Mouse (Mus musculus) embryonic facial prominence, embryonic 12.5 days (tissue): Measurements from ENCODE around the gene Rrp7a. TPM values are rescaled to one million over a fixed set of nuclear protein-coding genes. Genes with fewer than 3 reads are reported as not detected.

Experiments used
- ATAC-seq: fragments of 200-750 bp; cut with Nextera tagmentation; 2 replicates; pipeline ENCODE4 v1.8.0; 2017; ENCODE audit not compliant: insufficient number of reproducible peaks, insufficient read depth, low FRiP score, low TSS enrichment
- H3K27ac ChIP-seq: fragments of 300-500 bp; sonication (generic); 2 replicates; pipeline ENCODE4 v1.5.1; 2016; ENCODE audit warnings: mild to moderate bottlenecking
- H3K27me3 ChIP-seq: fragments of 300-500 bp; sonication (generic); 2 replicates; pipeline ENCODE4 v1.6.1; 2016; ENCODE audit warnings: mild to moderate bottlenecking, moderate library complexity
- H3K36me3 ChIP-seq: fragments of 300-500 bp; sonication (generic); 2 replicates; pipeline ENCODE4 v1.6.1; 2016; ENCODE audit warnings: mild to moderate bottlenecking
- H3K4me1 ChIP-seq: fragments of 300-500 bp; sonication (generic); 2 replicates; pipeline ENCODE4 v1.6.1; 2016
- H3K4me2 ChIP-seq: fragments of 300-500 bp; sonication (generic); replicated peaks from 2 replicates; pipeline ENCODE4 v1.6.1; 2016; ENCODE audit warnings: mild to moderate bottlenecking, moderate library complexity
- H3K4me3 ChIP-seq: fragments of 300-500 bp; sonication (generic); 2 replicates; pipeline ENCODE4 v1.5.1; 2016; ENCODE audit warnings: mild to moderate bottlenecking
- H3K9ac ChIP-seq: fragments of 300-500 bp; sonication (generic); 2 replicates; pipeline ENCODE4 v1.6.1; 2016; ENCODE audit warnings: mild to moderate bottlenecking, moderate library complexity
- H3K9me3 ChIP-seq: fragments of 300-500 bp; sonication (generic); 2 replicates; pipeline ENCODE4 v1.6.1; 2016; ENCODE audit warnings: mild to moderate bottlenecking, moderate library complexity
- WGBS: fragments of 180-500 bp; shearing (Covaris S2); methylation state at CpG from one replicate; pipeline ENCODE4 v1.1.7; 2016; 5-methylcytosine and 5-hydroxymethylcytosine counted together
- polyA plus RNA-seq: library from polyadenylated mRNA; unstranded; fragments of >200 nt; fragmentation: Nextera tagmentation; extraction: Ambion mirVana; gene quantifications from 2 replicates; pipeline ENCODE4 v1.2.1, GENCODE M21; 2016

Gene Rrp7a
- polyA plus RNA-seq, 1 experiment from 2014 or later = 59.3 TPM

- 79% methylated on average over 6 of the region's 6 CpGs for WGBS
- H3K4me3 ChIP-seq = no peak overlapping the region
- no peaks in the 10 kb centered on the region for H3K27me3 ChIP-seq
Observed at GRCm38 (mm10) chr15:83106426-83106825, 16.2 kb downstream of the Rrp7a start.

GRCm38 (mm10) chr15:83103111-83103510 lies 19.5 kb downstream of the Rrp7a start:
- no peak overlapping the region for H3K4me3 ChIP-seq
- no peak for ATAC-seq
- peaks cover 21% of the 10 kb centered on the region for H3K4me1 ChIP-seq
- no peak overlapping the region for H3K27ac ChIP-seq
- WGBS = 48% methylated on average over 1 of the region's 1 CpGs
- no peak overlapping the region for H3K9ac ChIP-seq
- peaks cover 8% of the 10 kb centered on the region for H3K27me3 ChIP-seq
- no peaks in the 10 kb centered on the region for H3K36me3 ChIP-seq
- H3K4me2 ChIP-seq = no peak overlapping the region
- no peaks in the 10 kb centered on the region for H3K9me3 ChIP-seq

More at GRCm38 (mm10) chr15:83106426-83106825, 16.2 kb downstream of the Rrp7a start:
- Histone ChIP-seq H3K27ac (no peak overlapping the region), H3K4me1 (no peaks in the 10 kb centered on the region), H3K9ac (no peak overlapping the region), H3K36me3 (peaks cover 3% of the 10 kb centered on the region; the same call in 1 of the 2 replicates), H3K9me3 (no peaks in the 10 kb centered on the region), H3K4me2 (no peak overlapping the region)
- no peak for ATAC-seq

- Histone ChIP-seq H3K4me2 (peak overlapping the region; percentile 86), H3K9me3 (no peaks in the 10 kb centered on the region), H3K9ac (peak overlapping the region; percentile 70), H3K27ac (0 out of 2 replicates have a peak overlapping the region, but pooled peaks have one; percentile 30), H3K36me3 (no peaks in the 10 kb centered on the region), H3K27me3 (peaks cover 12% of the 10 kb centered on the region), H3K4me1 (peaks cover 21% of the 10 kb centered on the region), H3K4me3 (peak overlapping the region; percentile 52)
- WGBS = 3% methylated on average over 8 of the region's 8 CpGs
- no peak for ATAC-seq
Observed at GRCm38 (mm10) chr15:83100332-83100662, 22.3 kb downstream of the Rrp7a start.

GRCm38 (mm10) chr15:83099533-83100331 lies 22.9 kb downstream of the Rrp7a start:
- H3K9ac ChIP-seq = peak overlapping the region; percentile 70
- peaks cover 12% of the 10 kb centered on the region for H3K27me3 ChIP-seq
- 2% methylated on average over 31 of the region's 31 CpGs for WGBS
- peak overlapping the region; percentile 52 for H3K4me3 ChIP-seq
- peaks cover 21% of the 10 kb centered on the region for H3K4me1 ChIP-seq
- ATAC-seq = peak; percentile 77
- H3K9me3 ChIP-seq = no peaks in the 10 kb centered on the region
- 0 out of 2 replicates have a peak overlapping the region, but pooled peaks have one; percentile 36 for H3K27ac ChIP-seq
- H3K4me2 ChIP-seq = peak overlapping the region; percentile 86
- no peaks in the 10 kb centered on the region for H3K36me3 ChIP-seq

DNA sequence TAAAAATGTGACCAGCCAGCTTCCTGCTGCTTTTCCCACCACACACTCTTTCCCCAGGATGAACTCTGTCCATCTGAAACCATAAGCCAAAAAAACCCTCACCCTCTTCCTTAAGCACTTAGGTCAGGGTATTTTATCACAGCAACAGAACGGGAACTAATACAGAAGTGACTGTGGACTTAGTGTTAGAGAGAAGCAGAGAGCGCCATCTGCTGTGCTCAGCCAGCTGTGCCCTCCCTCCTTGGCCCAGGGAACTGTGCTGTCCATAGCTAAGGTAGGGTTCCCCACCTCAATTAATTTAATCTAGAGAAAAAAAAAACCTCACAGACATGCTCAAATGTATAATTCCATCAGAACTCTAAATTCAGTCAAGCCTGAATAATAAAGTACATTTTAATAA lies 26.7 kb downstream of the Rrp7a start:
- ATAC-seq = no peak
- H3K27me3 ChIP-seq = peaks cover 12% of the 10 kb centered on the region
- no peak overlapping the region for H3K4me2 ChIP-seq
- no peak overlapping the region for H3K9ac ChIP-seq
- H3K4me1 ChIP-seq = peaks cover 21% of the 10 kb centered on the region
- H3K4me3 ChIP-seq = no peak overlapping the region
- WGBS = 49% methylated on average over 2 of the region's 2 CpGs
- H3K27ac ChIP-seq = no peak overlapping the region
- no peaks in the 10 kb centered on the region for H3K36me3 ChIP-seq
- no peaks in the 10 kb centered on the region for H3K9me3 ChIP-seq

GRCm38 (mm10) chr15:83093687-83094086 lies 28.9 kb downstream of the Rrp7a start:
- no peaks in the 10 kb centered on the region for H3K9me3 ChIP-seq
- peaks cover 12% of the 10 kb centered on the region for H3K4me1 ChIP-seq
- H3K27me3 ChIP-seq = peaks cover 20% of the 10 kb centered on the region
- H3K4me3 ChIP-seq = no peak overlapping the region
- H3K36me3 ChIP-seq = no peaks in the 10 kb centered on the region
- ATAC-seq = no peak
- H3K9ac ChIP-seq = no peak overlapping the region
- no peak overlapping the region for H3K27ac ChIP-seq
- WGBS = 82% methylated on average over 2 of the region's 2 CpGs
- no peak overlapping the region for H3K4me2 ChIP-seq

GRCm38 (mm10) chr15:83090874-83091273 lies 31.7 kb downstream of the Rrp7a start:
- 35% methylated on average over 3 of the region's 3 CpGs for WGBS
- Histone ChIP-seq H3K9me3 (no peaks in the 10 kb centered on the region), H3K36me3 (no peaks in the 10 kb centered on the region), H3K27me3 (peaks cover 22% of the 10 kb centered on the region), H3K9ac (no peak overlapping the region), H3K4me3 (no peak overlapping the region), H3K4me1 (peaks cover 12% of the 10 kb centered on the region), H3K27ac (no peak overlapping the region), H3K4me2 (no peak overlapping the region)
- ATAC-seq = no peak

- Histone ChIP-seq H3K9ac (0 out of 2 replicates have a peak within 1 kb of the TSS, but pooled peaks have one; percentile 10), H3K27ac (no peak within 1 kb of the TSS), H3K4me3 (no peak within 1 kb of the TSS), H3K9me3 (no peaks in the 10 kb centered on the region), H3K4me2 (peak within 1 kb of the TSS; percentile 37), H3K4me1 (peaks cover 14% of the 10 kb centered on the region), H3K36me3 (no peaks in the 10 kb centered on the region), H3K27me3 (peaks cover 22% of the 10 kb centered on the region)
- ATAC-seq = no peak
- 12% methylated on average over 7 of the region's 7 CpGs for WGBS
Observed at GRCm38 (mm10) chr15:83089429-83089605, 33.3 kb downstream of the Rrp7a start, which contains the start of gene Serhl. Gene Serhl, plus strand, starts transcription at chr15:83089506.

GRCm38 (mm10) chr15:83088495-83089428 lies 33.8 kb downstream of the Rrp7a start:
- ATAC-seq = no peak
- WGBS = 5% methylated on average over 27 of the region's 27 CpGs
- Histone ChIP-seq H3K27me3 (peaks cover 22% of the 10 kb centered on the region), H3K27ac (no peak overlapping the region), H3K9me3 (no peaks in the 10 kb centered on the region), H3K36me3 (no peaks in the 10 kb centered on the region), H3K4me1 (peaks cover 19% of the 10 kb centered on the region), H3K4me3 (no peak overlapping the region), H3K9ac (0 out of 2 replicates have a peak overlapping the region, but pooled peaks have one; percentile 10), H3K4me2 (peak overlapping the region; percentile 37)

GRCm38 (mm10) chr15:83086636-83087328 lies 35.8 kb downstream of the Rrp7a start:
- no peak overlapping the region for H3K27ac ChIP-seq
- no peak overlapping the region for H3K9ac ChIP-seq
- WGBS = 84% methylated on average over 13 of the region's 13 CpGs
- no peaks in the 10 kb centered on the region for H3K9me3 ChIP-seq
- H3K4me1 ChIP-seq = peaks cover 22% of the 10 kb centered on the region
- no peak overlapping the region for H3K4me3 ChIP-seq
- H3K4me2 ChIP-seq = no peak overlapping the region
- H3K27me3 ChIP-seq = peaks cover 22% of the 10 kb centered on the region
- ATAC-seq = no peak
- H3K36me3 ChIP-seq = no peaks in the 10 kb centered on the region

DNA sequence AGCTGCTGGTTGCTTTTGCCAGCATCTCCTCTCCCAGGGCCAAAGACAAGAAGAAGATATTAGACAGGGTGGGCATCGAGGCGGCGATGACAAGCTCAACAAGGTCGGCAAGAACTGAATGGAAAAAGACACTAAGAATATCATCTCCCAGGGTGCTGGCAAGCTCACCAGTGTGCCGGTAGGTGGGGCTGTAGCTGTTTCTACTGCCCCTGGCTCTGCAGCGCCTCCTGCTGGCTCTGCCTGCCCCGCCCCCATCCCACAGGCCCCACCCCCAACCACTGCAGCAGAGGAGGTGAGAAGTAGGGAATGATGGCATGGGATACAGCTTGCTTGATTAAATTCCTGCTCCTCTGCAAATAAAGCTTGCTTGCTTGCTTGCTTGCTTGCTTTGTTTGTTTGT lies 36.7 kb downstream of the Rrp7a start:
- Histone ChIP-seq H3K4me1 (peaks cover 22% of the 10 kb centered on the region), H3K36me3 (no peaks in the 10 kb centered on the region), H3K9me3 (no peaks in the 10 kb centered on the region), H3K9ac (no peak overlapping the region), H3K4me3 (no peak overlapping the region), H3K27ac (no peak overlapping the region), H3K4me2 (no peak overlapping the region), H3K27me3 (peaks cover 22% of the 10 kb centered on the region)
- 33% methylated on average over 7 of the region's 7 CpGs for WGBS
- ATAC-seq = no peak
